Mouse (Mus musculus): ENCODE results near the gene Lgals7.

The Lgals7 gene

DNA sequence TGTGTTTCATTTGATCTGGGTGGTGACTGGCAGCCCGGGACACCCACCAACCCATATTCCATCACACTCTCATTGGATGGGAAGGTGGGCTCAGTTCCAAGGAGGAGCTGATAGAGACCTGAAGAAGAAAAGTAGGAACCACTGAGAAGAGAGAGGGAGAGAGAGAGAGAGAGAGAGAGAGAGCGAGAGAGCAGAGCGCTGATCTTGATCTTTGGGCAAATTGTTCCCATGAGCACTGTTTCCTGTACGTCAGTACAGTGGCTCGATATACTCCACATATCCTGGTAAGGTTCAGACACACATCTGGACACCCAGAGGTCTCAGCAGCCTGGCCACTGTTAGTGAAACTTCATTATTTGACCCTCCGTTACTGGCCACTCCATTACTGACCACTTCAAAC lies at the start of gene Lgals7:
Lgals7 (plus strand) TSS at position 314 of the 400 bp plus-strand sequence.
- DNase-seq (ENCODE audit: low read depth), result peak; percentile 51

DNA sequence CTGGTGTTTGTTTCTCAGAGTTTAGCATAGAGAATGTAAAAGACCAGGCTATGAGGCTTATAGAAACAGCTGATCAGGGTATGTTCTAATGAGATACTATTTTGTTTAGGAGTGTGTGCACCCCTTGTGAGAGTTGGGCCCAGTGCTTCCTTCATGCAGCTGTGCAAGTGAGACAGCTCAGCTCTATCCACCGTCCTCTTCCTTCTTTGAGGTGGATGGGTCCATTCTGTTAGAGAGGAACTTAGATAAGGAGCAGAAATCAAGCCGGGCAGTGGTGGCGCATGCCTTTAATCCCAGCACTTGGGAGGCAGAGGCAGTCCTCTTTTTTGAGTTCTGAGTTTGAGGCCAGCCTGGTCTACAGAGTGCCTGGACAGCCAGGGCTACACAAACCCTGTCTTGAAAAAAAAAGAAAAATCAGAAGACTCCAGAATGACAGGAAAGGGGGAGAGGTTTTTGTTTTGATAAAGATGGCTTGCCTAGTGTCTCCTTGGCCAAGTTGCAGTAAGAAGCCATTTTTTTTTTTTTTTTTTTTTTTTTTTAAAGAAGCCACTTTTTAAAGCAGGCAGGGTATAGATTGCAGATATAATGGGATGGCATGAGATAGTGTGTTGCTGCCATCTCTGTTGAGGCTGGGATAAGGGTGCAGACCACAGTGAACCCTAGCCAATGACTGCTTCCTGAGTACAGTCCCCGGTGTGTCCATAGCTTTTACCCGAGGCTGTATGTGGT lies 49.2 kb upstream of the Lgals7 start:
- peak; percentile 14 for DNase-seq (ENCODE audit: low read depth)

- peak; percentile 8 for DNase-seq (ENCODE audit: low read depth)
Observed at GRCm38 (mm10) chr7:28815230-28815629, 48.4 kb upstream of the Lgals7 start.

- peak; percentile 36 for DNase-seq (ENCODE audit: low read depth)
Observed at GRCm38 (mm10) chr7:28816201-28816600, 47.5 kb upstream of the Lgals7 start.

- DNase-seq (ENCODE audit: low read depth), result peak; percentile 25
Observed at GRCm38 (mm10) chr7:28816920-28817319, 46.7 kb upstream of the Lgals7 start.

DNA sequence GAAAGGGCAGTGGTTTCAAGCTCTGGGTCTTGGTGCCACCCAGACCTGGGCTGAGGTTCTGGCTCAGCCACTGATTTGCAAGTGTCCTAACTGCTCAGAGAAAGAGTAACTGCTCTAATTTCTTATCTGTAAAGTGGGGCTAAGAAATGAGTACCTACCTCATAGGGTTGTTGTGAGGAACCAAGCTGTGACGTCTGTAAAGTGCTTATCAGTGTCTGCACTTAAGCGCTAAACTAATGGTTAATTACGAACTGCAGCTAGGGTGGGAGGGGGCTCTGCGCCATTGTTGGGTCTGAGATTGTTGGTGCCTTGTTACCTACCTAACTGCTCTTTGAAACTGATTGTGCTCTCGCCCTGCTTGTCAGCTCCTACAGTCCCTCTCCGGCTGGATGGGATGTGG lies 46.1 kb upstream of the Lgals7 start:
- DNase-seq (ENCODE audit: low read depth), result peak; percentile 31

DNA sequence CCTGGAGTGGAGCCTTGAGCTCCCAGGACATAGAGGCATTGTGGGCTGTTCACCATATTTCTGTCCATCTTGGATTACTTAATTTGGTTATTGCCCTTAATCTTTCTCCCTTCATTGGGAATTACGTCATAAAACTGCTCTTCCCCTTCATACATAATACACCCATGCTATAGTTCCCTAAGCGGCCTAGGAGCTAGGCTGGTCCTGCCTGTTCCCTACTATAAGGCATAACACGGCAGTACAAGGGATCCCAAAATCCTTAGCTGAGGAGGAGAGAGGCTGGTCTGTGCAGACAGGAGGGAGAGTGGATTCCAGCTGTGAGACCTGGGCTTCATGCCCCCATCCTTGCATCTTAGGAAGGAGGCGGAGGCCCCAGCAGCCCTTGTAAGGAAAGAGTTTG lies 45.7 kb upstream of the Lgals7 start:
- DNase-seq (ENCODE audit: low read depth), result no peak

DNA sequence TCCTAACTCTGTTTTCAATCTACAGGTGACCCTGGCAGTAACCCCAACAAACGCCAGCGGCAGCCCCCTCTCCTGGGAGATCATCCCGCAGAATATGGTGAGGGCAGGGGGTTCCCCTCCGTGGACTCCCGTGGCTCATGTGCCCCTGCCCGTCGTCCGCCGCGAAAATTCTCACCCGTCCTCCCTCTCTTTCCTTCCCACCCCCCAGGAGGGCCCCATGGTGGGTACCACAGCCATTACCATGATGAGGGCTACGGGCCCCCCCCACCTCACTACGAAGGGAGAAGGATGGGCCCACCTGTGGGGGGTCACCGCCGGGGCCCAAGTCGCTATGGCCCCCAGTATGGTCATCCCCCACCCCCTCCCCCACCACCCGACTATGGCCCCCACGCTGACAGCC lies 45.2 kb upstream of the Lgals7 start:
- DNase-seq (ENCODE audit: low read depth), result no peak

GRCm38 (mm10) chr7:28818861-28819452 lies 44.7 kb upstream of the Lgals7 start:
- peak; percentile 23 for DNase-seq (ENCODE audit: low read depth)

DNA sequence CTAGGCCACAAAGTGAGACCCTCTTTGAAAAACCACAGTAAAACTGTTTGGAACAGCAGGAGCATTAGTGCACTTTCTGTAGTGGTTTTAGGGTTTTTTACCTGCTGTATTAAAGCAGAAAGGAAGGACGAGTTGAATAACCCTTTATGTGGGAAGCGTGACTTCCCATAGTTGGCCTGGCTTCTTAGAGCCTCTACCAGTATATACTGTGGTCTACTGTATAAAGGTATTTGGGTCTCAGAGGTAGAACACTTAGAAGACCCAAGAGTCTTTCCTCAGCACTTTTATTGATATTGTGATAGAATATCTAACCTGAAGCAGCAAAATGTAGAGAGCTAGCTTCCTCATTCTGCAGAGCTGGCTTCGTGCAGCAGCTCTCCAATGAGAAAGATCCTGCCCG lies 44.1 kb upstream of the Lgals7 start:
- peak; percentile 22 for DNase-seq (ENCODE audit: low read depth)

- peak; percentile 62 for DNase-seq (ENCODE audit: low read depth)
Observed at GRCm38 (mm10) chr7:28820358-28821260, 43.0 kb upstream of the Lgals7 start.

- DNase-seq (ENCODE audit: low read depth), result peak; percentile 73
Observed at GRCm38 (mm10) chr7:28821261-28821831, 42.3 kb upstream of the Lgals7 start.

DNA sequence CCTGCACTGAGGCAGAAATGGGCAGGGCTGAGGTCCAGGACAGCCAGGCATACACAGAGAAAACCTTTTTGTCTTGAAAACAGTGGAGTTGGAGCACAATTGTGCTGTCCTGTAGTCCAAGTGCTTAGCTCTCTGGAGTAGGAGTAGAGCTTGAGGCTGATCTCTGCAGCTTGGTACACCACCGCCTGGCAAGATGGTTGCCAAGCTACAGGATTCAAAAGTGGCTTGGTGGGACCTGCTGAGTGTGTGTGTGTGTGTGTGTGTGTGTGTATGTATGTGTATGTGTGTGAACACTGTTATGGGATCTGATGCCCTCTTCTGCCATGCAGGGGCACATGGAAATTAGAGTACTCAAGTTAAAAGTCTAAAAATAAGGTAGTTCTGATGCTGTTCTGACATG lies 41.1 kb upstream of the Lgals7 start:
- DNase-seq (ENCODE audit: low read depth), result peak; percentile 23

- peak; percentile 30 for DNase-seq (ENCODE audit: low read depth)
Observed at GRCm38 (mm10) chr7:28822993-28823903, 40.4 kb upstream of the Lgals7 start.

DNA sequence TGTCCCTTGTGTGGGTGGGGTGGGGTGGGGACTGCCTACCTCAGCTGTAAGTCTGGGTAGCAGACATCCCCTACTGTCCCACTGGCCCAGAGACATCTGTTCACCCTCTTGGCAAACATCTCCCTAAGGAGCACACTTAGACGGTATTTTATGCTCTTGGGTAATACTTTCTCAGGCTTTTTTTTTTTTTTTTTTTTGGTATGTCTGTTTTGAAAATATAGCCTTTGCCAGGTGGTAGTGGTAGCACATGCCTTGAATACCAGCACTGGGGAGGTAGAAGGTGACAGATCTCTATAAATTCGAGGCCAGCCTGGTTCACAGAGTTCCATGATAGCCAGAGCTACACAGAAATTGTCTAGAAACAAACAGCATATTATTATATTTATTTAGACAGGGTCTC lies 39.7 kb upstream of the Lgals7 start:
- peak; percentile 30 for DNase-seq (ENCODE audit: low read depth)

DNA sequence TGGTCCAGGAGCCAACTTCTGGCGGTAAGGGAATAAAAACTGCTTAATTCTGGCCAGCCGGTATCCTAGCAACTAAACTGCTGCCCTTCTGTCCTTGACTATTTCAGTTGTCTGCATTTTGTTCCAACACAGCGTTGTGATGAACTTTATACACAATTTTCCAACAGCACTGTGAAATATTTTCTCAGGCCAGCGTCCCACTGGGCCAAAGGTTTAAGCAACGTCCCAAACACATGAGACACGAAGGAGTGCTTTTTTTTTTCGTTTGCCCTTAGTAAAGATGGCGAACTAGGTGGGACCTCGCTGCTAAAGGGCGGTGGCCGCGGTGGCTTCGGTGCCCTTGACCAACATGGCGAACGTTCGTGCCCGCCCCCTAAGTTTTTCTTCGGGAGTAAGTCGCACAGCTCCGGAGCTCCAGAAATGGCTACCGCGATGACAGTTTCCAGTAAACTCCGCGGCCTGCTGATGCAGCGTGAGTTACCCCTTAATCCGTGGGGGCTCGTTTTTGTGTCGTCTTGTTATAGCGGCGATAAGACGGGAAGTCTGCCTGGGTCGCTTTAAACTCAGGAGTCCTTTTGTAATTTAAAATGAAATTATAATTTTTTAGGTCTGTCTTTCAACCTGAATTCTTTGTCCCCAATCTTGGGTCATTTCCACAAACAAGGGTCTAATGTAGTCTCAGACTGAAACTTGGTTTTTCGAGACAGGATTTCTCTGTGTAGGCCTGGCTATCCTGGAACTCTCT lies 38.5 kb upstream of the Lgals7 start, which contains the start of gene Ech1:
Ech1 (plus strand) TSS at position 277 of the 745 bp plus-strand sequence.
- DNase-seq (ENCODE audit: low read depth), result peak; percentile 95

DNA sequence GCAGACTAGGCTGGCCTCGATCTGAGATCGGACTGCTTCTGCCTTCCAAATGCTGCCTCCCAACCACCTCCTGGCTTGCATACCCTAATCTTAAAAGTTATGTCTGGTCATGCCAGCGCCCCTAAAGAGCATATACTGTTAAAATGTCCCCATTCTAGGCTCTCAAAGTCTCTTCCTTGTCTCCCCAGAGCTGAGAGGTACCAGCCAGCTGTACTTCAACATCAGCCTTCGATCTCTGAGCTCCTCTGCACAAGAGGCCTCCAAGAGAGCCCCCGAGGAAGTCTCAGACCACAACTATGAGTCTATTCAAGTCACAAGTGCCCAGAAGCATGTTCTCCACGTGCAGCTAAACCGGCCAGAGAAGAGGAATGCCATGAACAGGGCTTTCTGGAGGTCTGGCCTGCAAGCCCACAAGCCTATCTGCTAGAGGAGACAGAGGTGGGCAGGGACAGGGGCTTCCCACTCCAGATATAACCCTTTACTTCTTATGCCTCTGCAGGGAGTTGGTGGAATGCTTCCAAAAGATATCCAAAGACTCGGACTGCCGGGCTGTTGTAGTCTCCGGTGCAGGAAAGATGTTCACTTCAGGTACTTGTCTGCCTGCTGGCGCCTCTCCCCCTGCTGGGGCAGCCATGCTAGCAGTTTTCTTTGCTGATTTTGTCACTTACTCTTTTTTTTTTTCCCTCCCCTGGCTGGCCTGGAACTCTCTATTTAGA lies 37.8 kb upstream of the Lgals7 start:
- peak; percentile 76 for DNase-seq (ENCODE audit: low read depth)

DNA sequence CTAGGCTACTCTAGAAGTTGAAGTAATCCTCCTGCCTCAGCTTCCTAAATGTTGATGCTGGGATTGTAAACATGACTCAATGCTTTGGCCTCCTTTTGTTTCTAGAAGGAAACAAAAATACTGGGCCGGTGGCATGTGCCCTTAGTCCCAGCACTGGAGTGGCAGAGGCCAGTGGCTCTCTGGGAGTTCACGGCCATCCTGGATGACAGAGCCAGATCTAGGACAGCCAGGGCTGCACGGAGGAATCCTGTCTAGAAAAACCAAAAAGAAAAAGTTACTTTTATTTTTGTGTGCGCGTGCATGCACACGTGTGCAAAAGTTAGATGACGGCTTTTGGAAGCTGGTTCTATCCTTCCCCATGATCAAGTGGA lies 37.3 kb upstream of the Lgals7 start:
- no peak for DNase-seq (ENCODE audit: low read depth)

DNA sequence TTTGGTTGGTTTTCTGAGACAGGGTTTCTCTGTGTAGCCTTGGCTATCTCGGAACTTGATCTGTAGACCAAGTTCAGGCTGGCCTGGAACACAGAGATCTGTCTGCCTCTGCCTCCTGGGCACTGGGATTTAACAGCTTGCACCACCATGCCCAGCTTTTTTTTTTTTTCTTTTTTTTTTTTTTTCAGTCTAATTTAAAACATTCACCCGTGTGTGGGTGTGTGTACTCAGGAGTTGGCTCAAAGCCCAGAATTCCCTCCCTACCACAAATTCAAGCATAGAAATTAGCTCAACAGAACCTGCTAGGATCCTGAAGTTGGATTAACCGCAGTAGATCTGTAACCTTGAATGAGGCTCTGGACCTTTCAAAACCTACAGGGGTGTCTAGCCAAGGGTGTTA lies 36.3 kb upstream of the Lgals7 start:
- DNase-seq (ENCODE audit: low read depth), result no peak

DNA sequence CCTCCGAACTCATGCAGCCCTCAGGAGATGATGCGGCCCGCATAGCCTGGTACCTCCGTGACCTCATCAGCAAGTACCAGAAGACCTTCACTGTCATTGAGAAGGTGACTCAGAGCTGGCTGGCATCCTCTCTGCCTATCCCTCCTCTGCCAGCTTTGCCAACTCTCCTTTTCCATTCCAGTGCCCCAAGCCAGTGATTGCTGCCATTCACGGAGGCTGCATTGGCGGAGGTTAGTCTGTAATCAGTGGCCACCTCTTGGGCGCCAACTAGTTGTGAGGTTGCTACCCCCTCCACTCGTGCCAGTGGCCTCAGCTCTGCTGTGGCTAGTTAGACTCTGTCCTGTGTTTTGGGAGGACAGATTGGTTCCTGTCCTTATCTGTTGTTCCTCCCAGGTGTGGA lies 33.8 kb upstream of the Lgals7 start:
- DNase-seq (ENCODE audit: low read depth), result no peak

Measured in induced T-regulatory cell, adult 2 months (primary cell).